Mouse (Mus musculus): ENCODE measurements around the gene Lin52. TPM values are rescaled to one million over a fixed set of nuclear protein-coding genes. Genes with fewer than 3 reads are reported as not detected.

Gene Lin52
- polyA plus RNA-seq, 1 experiment = 26.3 TPM

DNA sequence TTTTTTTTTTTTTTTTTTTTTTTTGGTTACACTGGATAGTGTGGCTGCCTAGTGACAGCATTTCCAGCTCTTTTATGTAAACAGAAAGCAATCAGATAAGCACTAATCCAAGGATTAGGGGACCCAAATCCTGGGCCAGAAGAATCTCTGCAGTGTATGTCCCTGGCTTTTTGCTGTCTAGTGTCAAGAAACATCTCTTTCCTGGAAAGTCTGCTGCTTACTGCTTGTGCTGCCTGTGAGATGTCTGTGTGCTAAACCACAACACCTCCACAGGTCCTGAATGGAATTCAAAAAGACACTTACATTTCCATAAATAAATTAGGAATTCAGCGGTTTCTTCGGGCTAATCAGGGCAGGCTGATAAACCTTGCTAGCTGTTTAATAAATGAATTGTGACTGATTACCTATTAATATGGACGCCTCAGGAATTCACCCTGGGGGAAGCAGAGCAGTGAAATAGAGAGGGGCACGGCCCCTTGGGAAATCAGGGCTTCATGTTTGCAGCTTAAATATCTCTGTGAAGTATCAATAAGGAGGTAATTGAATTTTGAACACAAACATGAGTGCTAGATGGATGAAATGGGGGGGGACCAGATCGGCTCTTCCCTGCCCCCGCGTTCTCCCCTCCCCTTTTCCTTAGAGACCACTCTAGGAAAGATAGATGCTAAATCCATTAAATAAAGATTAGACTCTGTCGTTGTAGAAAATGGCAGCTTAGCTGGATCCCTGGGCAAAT is 49.5 kb downstream of the Lin52 start:
- H3K27me3 ChIP-seq (replicated peaks; ENCODE audit: control insufficient read depth, insufficient read depth, low read length) = no peaks in the 10 kb centered on the region
- no peaks in the 10 kb centered on the region for H3K36me3 ChIP-seq (ENCODE audit: control insufficient read depth, insufficient read depth, low read length)
- TF ChIP-seq CTCF (conservative IDR thresholded peaks at IDR 0.05; ENCODE audit: insufficient read depth, insufficient read length, low read depth, low read length) = no peak
- TF ChIP-seq POLR2A (IDR thresholded peaks at IDR 0.05; ENCODE audit: low read depth, low read length) = no peak
- no peaks in the 10 kb centered on the region for H3K4me1 ChIP-seq (ENCODE audit: control insufficient read depth, insufficient read depth, low read length)
- no peak overlapping the region for H3K27ac ChIP-seq (ENCODE audit: insufficient read depth, low read depth, low read length)
- no peak overlapping the region for H3K4me3 ChIP-seq (ENCODE audit: insufficient read depth, low read depth, low read length)
- WGBS = 79% methylated on average over 8 of the region's 8 CpGs
- no peak for DNase-seq

DNA sequence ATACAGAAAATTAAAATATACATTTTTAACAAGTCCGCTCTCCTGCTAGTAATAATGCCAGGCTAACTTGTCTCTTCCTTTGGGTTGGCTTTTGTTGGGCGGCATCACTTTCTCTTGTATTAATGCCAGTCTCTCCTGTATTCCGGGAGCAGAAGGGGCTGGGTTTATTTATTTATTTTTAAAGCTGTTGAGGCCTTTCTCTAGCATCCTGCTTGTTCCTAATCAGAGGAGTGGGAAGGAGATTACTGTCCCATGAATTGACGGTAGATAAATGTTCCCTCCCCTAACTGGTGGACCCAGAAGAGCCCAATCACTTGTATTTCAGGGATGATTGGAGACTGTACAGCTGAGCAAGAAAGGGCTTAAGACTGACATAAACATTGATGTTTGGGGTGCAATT is 50.1 kb downstream of the Lin52 start:
- 87% methylated on average over 4 of the region's 4 CpGs for WGBS
- DNase-seq = no peak
- no peaks in the 10 kb centered on the region for H3K27me3 ChIP-seq (replicated peaks; ENCODE audit: control insufficient read depth, insufficient read depth, low read length)
- H3K4me3 ChIP-seq (ENCODE audit: insufficient read depth, low read depth, low read length) = no peak overlapping the region
- H3K36me3 ChIP-seq (ENCODE audit: control insufficient read depth, insufficient read depth, low read length) = no peaks in the 10 kb centered on the region
- no peak for TF ChIP-seq CTCF (conservative IDR thresholded peaks at IDR 0.05; ENCODE audit: insufficient read depth, insufficient read length, low read depth, low read length)
- TF ChIP-seq POLR2A (IDR thresholded peaks at IDR 0.05; ENCODE audit: low read depth, low read length) = no peak
- no peak overlapping the region for H3K27ac ChIP-seq (ENCODE audit: insufficient read depth, low read depth, low read length)
- H3K4me1 ChIP-seq (ENCODE audit: control insufficient read depth, insufficient read depth, low read length) = no peaks in the 10 kb centered on the region

DNA sequence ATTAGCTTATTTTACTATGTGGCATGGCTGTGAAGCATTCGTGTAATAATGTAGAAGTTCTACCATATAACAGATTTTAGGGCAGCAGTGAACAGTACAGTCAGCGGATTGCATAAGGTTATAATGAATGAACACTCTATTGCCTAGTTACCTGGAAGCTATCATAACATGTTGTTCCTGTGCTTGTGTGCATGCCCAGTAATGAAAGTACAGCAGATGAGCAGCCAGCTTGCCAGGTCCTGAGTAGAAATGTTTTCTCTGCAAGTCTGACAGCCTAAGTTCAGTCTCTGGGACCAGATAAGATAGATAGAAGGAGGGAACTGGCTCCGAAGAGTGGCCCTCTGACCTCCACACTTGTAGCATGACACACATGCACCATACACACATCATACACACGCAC is 55.6 kb downstream of the Lin52 start:
- Histone ChIP-seq H3K27ac (ENCODE audit: insufficient read depth, low read depth, low read length) (no peak overlapping the region), H3K36me3 (ENCODE audit: control insufficient read depth, insufficient read depth, low read length) (no peaks in the 10 kb centered on the region), H3K27me3 (replicated peaks; ENCODE audit: control insufficient read depth, insufficient read depth, low read length) (no peaks in the 10 kb centered on the region), H3K4me1 (ENCODE audit: control insufficient read depth, insufficient read depth, low read length) (no peaks in the 10 kb centered on the region), H3K4me3 (ENCODE audit: insufficient read depth, low read depth, low read length) (no peak overlapping the region)
- TF ChIP-seq POLR2A (IDR thresholded peaks at IDR 0.05; ENCODE audit: low read depth, low read length) (no peak), CTCF (conservative IDR thresholded peaks at IDR 0.05; ENCODE audit: insufficient read depth, insufficient read length, low read depth, low read length) (no peak)
- no peak for DNase-seq
- 86% methylated on average over 4 of the region's 4 CpGs for WGBS

DNA sequence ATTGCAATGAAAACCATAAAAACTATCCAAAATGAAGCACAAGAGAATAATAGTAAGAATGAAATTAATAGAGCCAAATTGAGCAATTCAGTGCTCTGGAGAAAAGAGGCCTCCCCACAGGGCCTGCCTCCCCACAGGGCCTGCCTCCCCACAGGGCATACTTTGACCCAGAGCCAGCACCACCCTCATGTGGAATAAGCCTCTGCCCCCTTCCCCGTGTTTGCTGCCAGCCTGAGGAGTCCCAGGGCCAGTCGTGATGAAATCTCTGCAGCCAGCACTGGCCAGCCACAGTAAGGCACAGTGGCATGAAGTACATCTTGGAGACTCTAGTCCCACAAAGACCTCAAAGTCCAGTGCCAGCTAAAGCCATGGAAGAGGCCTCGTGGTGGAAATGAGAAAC is 60.8 kb downstream of the Lin52 start:
- H3K36me3 ChIP-seq (ENCODE audit: control insufficient read depth, insufficient read depth, low read length) = peaks cover 1% of the 10 kb centered on the region; the same call in 1 of the 2 replicates
- WGBS = 43% methylated on average over 3 of the region's 3 CpGs
- H3K27ac ChIP-seq (ENCODE audit: insufficient read depth, low read depth, low read length) = no peak overlapping the region
- peaks cover 7% of the 10 kb centered on the region; the same call in 1 of the 2 replicates for H3K4me1 ChIP-seq (ENCODE audit: control insufficient read depth, insufficient read depth, low read length)
- no peak overlapping the region for H3K4me3 ChIP-seq (ENCODE audit: insufficient read depth, low read depth, low read length)
- no peak for TF ChIP-seq CTCF (conservative IDR thresholded peaks at IDR 0.05; ENCODE audit: insufficient read depth, insufficient read length, low read depth, low read length)
- TF ChIP-seq POLR2A (IDR thresholded peaks at IDR 0.05; ENCODE audit: low read depth, low read length) = no peak
- H3K27me3 ChIP-seq (replicated peaks; ENCODE audit: control insufficient read depth, insufficient read depth, low read length) = no peaks in the 10 kb centered on the region
- DNase-seq = peak; percentile 41

DNA sequence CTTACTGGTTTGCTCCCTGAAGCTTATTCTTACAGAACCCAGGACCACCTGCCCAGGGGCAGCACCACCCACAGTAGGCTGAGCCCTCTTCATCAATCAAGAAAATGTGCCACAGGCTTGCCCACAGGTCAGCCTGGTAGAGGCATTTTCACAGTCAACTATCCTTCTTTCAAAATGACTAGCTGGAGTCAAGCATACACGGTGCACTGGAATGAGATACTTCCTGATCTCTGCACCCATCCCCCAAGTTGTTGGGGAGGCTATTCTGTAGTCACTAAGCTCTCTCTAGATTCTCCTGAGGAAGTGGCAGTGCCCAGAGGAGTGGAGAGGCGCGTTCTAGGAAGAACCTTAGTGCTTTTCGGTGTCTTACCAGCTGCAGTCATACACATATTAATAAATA is 64.3 kb downstream of the Lin52 start:
- DNase-seq = no peak
- Histone ChIP-seq H3K4me1 (ENCODE audit: control insufficient read depth, insufficient read depth, low read length) (peaks cover 7% of the 10 kb centered on the region; the same call in 1 of the 2 replicates), H3K27ac (ENCODE audit: insufficient read depth, low read depth, low read length) (no peak overlapping the region), H3K27me3 (replicated peaks; ENCODE audit: control insufficient read depth, insufficient read depth, low read length) (no peaks in the 10 kb centered on the region), H3K4me3 (ENCODE audit: insufficient read depth, low read depth, low read length) (no peak overlapping the region), H3K36me3 (ENCODE audit: control insufficient read depth, insufficient read depth, low read length) (peaks cover 1% of the 10 kb centered on the region; the same call in 1 of the 2 replicates)
- 73% methylated on average over 4 of the region's 4 CpGs for WGBS
- TF ChIP-seq POLR2A (IDR thresholded peaks at IDR 0.05; ENCODE audit: low read depth, low read length) = no peak
- TF ChIP-seq CTCF (conservative IDR thresholded peaks at IDR 0.05; ENCODE audit: insufficient read depth, insufficient read length, low read depth, low read length) = no peak

DNA sequence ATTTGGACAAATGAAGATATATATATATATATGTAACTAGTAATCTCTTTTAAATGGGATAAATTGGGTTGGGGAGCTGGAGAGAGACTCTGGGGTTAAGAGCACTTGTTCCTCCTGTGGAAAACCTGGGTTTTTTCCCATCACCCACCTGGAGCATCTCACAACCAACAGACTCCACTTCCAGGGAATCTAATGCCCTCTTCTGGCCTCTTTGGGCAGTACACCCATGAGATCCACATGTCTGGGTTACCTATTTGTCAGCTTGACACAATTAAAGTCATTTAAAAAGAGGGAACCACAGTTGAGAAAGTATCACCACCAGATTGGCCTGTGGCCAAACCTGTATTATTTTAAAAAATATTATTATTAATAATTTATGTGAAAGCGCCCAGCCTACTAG is 65.4 kb downstream of the Lin52 start:
- peak; percentile 22; the same call in 1 of the 2 replicates for TF ChIP-seq CTCF (conservative IDR thresholded peaks at IDR 0.05; ENCODE audit: insufficient read depth, insufficient read length, low read depth, low read length)
- no peak for TF ChIP-seq POLR2A (IDR thresholded peaks at IDR 0.05; ENCODE audit: low read depth, low read length)
- no peak overlapping the region for H3K4me3 ChIP-seq (ENCODE audit: insufficient read depth, low read depth, low read length)
- H3K27me3 ChIP-seq (replicated peaks; ENCODE audit: control insufficient read depth, insufficient read depth, low read length) = no peaks in the 10 kb centered on the region
- no peak overlapping the region for H3K27ac ChIP-seq (ENCODE audit: insufficient read depth, low read depth, low read length)
- DNase-seq = no peak
- H3K4me1 ChIP-seq (ENCODE audit: control insufficient read depth, insufficient read depth, low read length) = peaks cover 7% of the 10 kb centered on the region; the same call in 1 of the 2 replicates
- peaks cover 1% of the 10 kb centered on the region; the same call in 1 of the 2 replicates for H3K36me3 ChIP-seq (ENCODE audit: control insufficient read depth, insufficient read depth, low read length)
- 100% methylated on average over 1 of the region's 1 CpGs for WGBS

DNA sequence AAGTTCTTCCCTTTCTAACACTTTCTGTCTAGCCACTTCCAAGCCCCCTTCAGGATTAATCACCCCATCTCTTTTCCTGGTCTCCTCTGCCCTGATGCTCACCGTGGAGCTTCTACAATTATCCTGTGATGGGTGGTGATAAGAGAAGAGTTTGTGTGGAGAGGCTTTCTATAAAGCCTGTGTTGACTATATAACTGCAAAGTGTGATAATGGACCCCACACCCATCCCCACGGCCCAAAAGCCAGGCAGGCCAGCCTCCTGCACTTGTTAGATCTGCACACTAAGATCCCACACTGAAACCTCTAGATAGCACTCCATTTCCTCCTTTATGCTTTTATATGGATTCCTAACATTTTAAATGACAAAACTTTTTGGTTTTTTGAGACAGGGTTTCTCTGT is 66.8 kb downstream of the Lin52 start:
- no peak for TF ChIP-seq POLR2A (IDR thresholded peaks at IDR 0.05; ENCODE audit: low read depth, low read length)
- no peak for TF ChIP-seq CTCF (conservative IDR thresholded peaks at IDR 0.05; ENCODE audit: insufficient read depth, insufficient read length, low read depth, low read length)
- no peak for DNase-seq
- 88% methylated on average over 2 of the region's 2 CpGs for WGBS

More for the DNA sequence above, 66.8 kb downstream of the Lin52 start:
- Histone ChIP-seq H3K27me3 (replicated peaks; ENCODE audit: control insufficient read depth, insufficient read depth, low read length) (no peaks in the 10 kb centered on the region), H3K36me3 (ENCODE audit: control insufficient read depth, insufficient read depth, low read length) (peaks cover 1% of the 10 kb centered on the region; the same call in 1 of the 2 replicates), H3K4me1 (ENCODE audit: control insufficient read depth, insufficient read depth, low read length) (peaks cover 3% of the 10 kb centered on the region; the same call in 1 of the 2 replicates), H3K4me3 (ENCODE audit: insufficient read depth, low read depth, low read length) (no peak overlapping the region), H3K27ac (ENCODE audit: insufficient read depth, low read depth, low read length) (no peak overlapping the region)
